Mouse (Mus musculus) adrenal gland, adult (tissue): ENCODE data around the gene Gm3149.
"Not testable (repeated sequence)": the region's sequence is repeated elsewhere in the genome, so short reads cannot be mapped to it uniquely, and the experiment has no call there.

ENCODE experiments used
- DNase-seq, 2 experiments: peaks; one replicate each; pipeline ENCODE4 v3.0.0; 2022 to 2023; ENCODE audit warnings: low spot score in 1 of 2; ENCODE audit not compliant: inconsistent age in 2 of 2

Gm3149 gene

DNA sequence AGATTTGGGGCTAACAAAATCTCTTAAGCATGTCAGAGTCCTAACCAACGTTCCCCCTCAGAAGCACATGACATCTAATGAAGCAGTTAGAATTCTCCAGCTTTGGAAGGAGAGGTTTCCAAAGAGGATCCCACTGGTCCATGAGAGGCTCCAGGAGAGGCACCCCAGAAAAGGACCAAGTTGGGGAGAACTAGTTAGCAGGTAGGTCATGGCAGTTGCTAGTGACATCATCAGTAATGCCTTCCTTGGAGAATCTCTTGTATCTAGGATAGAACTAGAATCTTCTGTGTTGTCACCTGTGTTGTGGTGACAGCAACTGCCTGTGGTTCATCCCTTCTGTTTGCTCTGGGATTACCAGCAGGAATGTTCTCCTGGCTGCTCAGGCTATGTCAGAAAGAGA, at the start of gene Gm3149:
Gene Gm3149, plus strand, starts transcription at position 301 of the 400 bp plus-strand sequence.
- not testable (repeated sequence) for DNase-seq

- DNase-seq = peak in 1 of 2 experiments; percentile 36
These were observed 47.7 kb upstream of the Gm3149 start for GRCm38 (mm10) chr14:4269238-4269950.

GRCm38 (mm10) chr14:4279828-4280227, 37.3 kb upstream of the Gm3149 start:
- peak in 1 of 2 experiments; percentile 13 for DNase-seq

- DNase-seq = not testable (repeated sequence)
These were observed 17.5 kb downstream of the Gm3149 start, which contains the start of gene 2610042L04Rik for GRCm38 (mm10) chr14:4334476-4335080. Gene 2610042L04Rik, plus strand, starts transcription at chr14:4334763.

DNA sequence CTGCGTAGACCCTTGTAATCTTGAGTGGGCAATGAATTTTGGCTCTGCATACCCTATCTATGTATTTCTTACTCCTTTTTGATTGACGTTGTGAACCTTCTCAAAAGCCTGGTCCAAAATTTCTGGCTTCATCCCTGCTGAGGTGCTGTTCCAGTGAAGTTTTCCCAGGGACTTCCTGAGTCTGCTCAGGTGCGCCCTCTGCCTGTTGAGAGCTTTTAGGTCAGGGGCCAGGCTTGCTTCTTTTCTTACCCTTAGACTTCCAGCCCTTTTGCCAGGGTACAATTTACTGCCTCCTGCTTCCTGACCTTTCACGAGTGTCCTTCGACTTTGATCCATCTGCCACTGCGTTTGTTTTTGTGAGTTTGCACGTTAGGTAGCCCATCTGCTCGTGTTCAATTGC, 18.4 kb downstream of the Gm3149 start:
- DNase-seq = not testable (repeated sequence)

DNA sequence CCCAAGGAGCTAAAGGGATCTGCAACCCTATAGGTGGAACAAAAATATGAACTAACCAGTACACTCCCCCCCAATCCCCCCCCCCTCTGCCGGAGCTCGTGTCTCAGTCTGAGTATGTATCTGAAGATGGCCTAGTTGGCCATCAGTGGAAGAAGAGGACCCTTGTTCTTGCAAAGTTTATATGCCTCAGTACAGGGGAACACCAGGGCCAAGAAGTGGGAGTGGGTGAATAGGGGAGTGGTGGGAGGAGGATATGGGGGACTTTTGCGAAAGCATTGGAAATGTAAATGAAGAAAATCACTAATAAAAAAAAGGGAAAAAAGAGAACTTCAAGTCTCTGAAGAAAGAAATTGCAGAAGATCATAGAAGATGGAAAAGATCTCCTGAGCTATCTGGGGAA, 51.9 kb downstream of the Gm3149 start:
- DNase-seq = not testable (repeated sequence)

DNA sequence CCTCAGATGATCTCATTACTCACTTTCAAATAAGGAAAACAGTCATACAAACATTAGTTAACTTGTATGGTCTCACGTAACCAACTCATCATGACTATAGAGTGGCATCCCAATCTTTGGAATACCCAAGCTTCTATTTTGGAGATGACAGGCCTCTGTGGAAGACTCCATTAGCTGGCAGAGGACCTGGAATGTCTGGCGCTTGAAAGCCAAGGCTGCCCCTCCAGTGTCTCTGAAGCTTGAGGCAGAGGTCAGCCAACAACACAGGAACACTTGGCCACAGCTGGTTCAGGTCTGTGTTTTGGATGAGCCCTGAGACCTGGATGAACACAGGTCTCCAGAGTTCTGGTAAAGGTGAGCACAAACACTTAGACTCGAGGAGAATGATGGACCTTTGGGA, 52.6 kb downstream of the Gm3149 start:
- not testable (repeated sequence) for DNase-seq
